Mouse (Mus musculus) thymus, postnatal 10 days (tissue): ENCODE data around the gene Zdhhc22.

Source experiments
- DNase-seq, 2 experiments: peaks; one replicate each; pipeline ENCODE4 v3.0.0; 2021; ENCODE audit warnings: low spot score in 2 of 2

The Zdhhc22 gene

DNA sequence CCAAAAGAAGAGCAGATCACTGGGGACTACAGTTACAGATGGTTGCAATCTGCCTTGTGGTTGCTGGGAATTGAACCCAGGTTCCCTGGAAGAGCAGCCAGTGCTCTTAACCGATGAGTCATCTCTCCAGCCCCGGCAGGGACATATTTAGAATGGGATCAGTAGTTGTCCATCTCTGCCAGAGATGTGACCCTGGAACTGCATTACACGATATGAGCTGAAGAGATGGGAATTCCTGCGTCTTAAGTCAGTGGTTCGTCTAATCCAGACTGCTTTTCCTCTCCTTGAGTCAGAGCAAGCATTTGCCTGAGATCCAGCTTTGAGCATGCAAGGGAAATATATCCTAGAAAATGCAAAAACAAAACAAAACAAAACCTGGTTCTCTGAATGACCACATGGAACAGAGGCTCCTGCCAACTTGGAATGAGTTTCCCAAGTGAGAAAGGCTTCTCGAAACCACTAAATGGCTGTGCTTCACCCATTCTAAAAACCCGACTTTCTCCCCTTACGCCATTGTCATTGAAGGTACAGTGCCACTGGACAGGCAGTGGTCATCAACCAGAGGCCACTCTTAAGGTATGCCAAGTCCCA lies 54.4 kb downstream of the Zdhhc22 start:
- no peak for DNase-seq

DNA sequence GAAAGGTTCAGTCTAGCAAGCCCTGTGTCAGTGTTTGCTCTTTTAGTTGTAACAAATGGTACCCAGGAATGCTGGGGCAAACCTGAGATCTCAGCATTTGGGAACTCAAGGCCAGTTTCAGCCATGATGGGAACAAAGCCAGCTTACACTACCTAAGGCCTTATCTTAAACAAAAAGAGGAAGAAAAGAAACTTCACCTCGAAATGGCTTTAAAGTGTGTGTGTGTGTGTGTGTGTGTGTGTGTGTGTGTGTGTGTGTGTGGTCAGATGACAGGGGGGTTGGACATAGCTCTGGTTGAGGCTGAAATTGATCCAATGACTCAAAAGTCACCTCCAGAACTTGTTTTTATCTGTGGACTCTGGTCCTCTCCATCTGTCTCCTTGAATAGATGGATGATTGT lies 55.5 kb downstream of the Zdhhc22 start:
- no peak for DNase-seq

DNA sequence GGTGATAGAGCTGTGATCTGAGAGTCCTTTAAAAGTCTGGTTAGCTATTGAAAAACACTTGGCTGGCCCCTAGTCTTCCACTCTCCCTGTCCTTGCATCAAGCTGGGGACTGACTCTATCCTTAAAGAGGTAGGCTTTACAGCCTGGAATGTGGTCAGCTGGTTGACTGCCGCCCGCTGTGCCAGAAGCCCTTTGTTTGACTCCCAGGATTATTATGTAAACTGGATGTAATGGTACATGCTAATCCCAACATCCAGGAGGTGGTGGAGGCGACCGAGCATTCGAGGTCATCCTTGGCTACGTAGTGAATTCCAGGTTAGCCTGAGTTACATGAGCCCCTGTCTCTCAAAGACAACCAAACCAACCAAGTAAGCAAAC lies 57.7 kb downstream of the Zdhhc22 start:
- no peak for DNase-seq

DNA sequence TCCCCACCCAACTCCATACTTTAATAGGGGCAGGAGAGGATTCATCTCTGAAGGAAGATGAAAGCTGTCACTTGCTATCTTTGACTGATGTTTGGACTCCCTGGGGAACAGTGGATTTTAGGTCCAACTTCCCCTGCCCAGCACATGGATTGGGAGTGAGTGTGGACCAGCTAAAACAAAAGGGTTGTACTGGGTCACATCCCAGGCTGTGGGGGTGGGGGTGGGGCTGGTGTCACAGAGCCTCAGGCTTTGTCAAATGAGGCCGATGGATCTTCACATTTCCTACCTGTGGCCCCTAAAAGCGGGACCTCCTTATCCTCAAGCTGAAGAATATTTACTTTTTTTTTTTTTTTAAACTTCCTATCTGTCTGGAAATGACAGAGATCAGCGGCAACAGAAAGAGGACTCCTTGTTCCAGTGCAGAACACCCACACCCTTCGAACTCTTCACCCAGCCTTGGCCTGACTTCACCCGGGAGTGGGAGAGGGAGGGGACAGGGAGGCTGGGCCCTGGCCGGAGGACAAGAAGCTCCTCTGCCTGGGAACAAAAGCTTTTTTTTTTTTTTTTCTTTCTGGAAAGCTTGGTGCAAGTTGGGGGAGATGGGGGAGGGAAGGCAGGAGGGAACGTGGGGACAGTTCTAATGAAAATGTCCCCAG lies 58.2 kb downstream of the Zdhhc22 start:
- DNase-seq = no peak

DNA sequence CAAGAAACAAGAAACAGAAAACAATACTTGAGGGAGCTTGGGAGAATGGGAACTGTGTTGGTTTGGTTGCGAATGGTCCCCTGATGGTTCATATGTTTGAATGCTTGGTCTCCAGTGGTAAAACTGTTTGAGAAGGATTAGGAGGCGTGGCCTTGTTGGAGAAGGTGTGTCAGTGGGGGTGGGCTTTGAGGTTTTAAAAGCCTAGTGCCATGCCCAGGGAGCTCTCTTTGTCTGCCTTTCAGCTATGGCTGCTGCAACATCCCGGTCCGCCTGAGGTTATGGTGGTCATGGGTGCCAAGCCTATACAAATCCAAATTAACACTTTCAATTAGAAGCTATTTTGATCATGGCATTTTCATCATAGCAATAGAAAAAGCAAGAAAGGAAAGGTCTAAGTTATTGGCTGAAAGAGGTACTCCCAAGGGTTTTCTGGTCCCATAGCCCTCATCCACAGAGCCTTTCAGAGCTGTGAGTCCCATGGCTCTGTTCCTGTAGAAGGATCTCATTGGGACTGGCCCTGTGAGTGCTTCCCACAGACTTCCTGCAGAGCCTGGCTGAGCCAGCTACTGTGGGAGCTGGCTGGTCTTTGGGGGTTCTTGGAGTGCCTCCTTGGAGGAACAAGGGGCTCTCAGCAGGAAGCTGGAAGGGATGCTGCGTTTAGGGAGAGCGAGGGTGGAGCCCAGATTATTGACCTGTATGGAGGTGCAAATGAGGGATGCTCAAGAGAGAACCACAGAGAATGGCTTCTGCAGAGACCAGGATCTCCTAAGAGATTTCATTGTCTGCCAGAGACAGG lies 59.1 kb downstream of the Zdhhc22 start:
- no peak for DNase-seq
